Mouse (Mus musculus) natural killer cell, adult 2 months (primary cell): ENCODE data around the gene Rtn1.

Experiments used
- DNase-seq, 2 experiments: peaks; one replicate each; pipeline ENCODE4 v3.0.0; 2022; ENCODE audit warnings: low spot score in 2 of 2

Gene Rtn1

DNA sequence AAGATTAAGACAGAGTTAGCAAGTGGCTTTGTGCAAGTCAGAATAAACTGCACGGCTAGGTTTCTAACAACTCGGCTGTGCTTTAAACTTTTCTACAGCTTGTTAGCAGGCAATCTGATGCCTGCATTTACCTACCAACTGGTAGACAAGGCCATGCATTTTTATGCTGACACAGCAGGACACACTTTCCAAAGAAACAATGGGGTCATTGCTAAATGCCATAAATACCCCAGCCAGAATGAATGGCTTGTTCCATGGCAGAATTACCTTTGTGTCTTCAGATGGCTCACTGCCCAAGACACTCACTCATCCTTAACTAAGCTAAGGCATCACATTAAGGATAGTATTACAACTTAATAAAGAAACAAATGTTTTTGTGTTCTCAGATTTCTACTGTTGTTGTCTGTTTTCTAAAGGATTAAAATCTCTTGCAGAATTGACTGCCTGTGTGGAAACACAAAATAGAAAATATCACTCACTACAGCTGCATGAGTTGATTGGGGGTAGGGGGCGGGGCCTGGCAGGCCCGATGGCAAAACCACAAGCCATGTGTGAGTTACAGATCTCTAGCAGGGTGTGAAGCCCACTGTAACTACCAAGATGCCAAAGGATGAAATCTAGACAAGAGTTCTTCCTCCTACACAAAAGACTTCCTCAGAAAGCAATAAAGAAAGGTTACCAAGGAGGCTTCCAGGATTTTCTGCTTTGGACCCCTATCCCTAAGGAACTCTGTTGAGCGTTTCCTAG is 129.6 kb downstream of the Rtn1 start:
- no peak for DNase-seq

DNA sequence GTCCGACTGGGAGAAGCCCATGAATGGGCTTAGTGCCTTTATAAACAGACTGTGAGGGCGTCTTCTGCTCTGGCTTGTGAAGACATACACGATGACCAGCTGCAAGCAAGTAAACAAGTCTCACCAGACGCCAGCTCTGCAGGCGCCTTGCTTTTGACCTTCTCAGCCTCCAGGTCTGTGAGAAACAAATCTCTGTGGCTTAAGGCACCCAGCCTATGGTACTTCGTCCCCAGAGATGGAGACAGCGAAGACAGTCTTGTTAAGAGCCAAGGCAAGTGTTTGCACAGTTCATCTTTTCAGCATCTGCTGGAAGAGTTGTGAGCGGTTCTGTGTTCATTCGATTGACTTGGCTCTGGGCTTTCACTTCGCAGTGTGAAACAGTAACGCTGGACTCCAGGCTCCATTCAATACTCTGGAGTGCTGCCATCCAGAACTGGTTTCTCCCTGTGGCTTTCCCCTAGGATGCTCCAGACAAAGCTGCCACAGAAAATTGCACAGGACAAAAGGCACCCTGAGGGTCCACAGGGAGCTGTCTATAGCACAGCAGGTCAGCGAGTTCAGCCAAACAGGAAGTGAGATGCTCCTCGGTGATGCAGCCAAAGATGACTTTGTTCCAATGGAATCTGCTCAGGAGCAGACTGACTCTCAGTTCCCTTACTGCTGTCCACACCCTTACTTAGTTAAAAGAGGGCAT is 135.0 kb downstream of the Rtn1 start:
- DNase-seq: no peak

DNA sequence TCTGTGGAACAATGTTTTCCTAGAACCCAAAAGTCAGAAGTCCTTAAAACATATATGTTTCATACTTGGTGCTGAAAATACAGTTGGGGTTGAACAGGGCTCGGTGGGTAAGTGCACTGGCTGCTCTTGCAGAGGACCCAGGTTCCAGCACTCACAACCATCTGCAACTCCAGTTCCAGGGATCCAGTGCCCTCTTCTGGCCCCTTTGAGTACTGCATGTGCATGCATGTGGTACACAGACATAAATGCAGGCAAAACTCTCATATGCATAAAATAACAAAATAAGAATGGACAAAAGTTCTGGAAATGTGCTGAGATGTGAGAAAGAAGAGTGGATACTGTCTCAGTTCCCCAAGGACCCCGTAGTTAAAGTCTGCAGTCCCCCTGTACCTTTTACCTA is 141.2 kb downstream of the Rtn1 start:
- DNase-seq: no peak

DNA sequence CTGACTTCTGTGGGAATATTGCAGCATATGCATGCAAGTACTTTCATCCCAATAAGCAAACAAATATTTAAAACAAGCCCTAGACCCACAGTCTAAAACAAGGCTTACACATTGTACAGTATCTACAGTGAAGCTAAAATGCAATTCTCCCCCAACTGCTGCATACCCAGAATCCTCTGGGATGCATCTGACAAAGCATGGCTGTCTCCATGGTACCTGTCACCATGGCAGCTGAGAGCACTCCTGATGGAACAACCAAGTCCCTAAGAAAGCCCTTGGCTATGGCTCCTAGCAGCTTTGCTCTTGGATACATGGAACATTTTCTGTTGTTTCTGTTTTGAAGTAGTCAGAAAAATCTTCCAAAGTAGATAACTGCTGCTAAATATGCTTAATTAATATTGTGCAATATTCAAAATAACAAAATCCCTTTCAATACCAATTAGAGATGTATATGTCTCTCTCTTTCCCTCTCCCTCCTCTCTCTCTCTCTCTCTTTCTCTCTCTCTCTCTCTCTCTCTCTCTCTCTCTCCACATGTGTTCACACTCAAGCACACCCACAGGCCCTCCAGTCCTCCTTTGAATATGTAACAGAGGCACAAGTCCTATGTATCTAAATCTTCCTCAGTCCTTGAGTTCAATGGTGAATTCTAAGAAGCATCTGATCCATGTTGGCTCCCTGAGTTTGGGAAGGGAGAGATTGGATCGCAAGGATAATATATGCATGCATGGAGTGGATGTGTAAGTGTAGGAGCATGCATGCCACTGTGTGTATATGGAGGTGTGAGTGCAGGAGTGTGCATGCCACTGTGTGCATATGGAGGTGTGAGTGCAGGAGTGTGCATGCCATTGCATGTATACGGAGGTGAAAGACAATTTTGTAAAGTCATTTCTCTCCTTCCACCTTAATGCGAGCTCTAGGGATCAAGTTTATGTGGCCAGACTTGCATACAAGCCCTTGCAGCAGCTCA is 143.3 kb downstream of the Rtn1 start:
- DNase-seq: no peak

DNA sequence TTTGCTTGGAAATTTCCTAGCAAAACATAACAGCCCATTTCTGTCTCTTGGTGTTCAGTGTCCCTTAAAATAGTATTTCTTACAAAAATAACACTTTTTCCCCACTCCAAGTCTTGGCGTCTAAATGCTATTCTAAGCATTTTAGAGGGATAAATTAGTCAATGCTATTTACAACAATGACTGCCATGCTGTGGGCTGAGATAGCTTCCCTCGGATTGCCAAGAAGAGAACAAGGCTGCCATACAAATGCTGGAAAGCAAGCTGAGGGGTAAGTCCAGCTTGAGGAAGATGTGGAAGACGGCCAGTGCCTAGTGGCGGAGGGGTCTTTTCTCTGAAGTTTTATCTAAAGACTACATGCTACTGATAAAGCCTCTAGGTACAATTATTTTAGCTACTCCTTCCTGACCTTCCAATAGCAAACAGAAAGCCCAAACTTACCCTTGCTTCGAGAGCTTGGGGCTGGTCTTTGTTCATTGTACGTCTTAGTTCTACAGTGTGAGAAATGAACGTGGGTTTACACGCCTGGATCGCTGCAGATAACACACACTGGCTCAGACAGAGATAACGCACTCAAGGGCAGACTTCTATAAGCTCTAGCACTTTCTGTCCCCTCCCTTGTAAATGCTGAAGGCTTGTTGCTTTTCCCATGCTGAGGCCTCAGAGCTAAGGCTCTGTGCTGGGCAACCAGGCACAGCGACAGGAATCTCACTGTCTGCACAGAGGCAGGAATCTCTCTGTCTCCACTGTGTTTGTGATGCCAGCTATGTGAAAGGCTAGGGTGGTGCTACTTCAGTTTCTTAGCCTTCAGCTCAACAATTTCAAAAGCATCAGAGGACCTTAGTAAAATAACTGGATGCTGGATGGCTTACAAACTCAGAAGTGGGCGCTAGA is 145.4 kb downstream of the Rtn1 start:
- DNase-seq: no peak

DNA sequence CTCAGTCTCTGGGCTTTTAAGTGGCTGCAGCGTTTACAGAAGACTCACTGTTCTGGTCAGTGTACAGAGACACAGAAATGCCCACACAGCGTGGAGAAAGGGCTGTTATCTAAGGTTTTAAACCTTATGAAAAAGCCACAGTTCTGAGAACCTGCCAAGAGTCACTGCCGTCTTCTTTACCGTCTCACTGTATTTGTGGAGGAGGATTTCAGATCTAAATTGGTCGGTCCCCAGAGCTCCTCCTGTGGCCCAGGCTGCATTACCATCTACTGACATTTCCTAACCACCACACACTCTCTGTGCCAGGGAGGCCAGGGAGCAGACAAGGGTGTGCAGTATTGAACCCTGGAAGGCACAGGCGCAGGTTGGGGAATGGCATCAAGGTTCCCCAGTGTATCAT is 151.9 kb downstream of the Rtn1 start:
- no peak for DNase-seq

DNA sequence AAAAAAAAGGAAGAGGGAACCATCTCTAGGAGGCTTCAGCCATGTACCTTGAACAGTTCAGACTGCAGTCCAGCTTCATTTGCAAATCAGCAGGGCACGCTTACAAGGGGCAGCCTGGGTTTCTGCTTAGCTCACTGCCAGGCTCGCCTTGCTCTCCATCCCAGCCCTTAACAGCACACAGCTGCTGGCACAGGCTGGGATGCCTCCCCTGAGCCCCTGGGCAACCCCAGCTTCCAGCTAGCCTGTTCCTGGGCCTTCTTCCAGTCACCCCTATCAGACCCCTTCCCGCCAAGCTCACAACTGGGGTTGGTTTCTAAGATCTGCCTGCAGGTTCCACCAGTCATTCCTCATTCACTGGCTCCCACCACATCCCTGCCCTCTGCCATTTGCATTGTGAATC is 155.8 kb downstream of the Rtn1 start:
- DNase-seq: no peak

DNA sequence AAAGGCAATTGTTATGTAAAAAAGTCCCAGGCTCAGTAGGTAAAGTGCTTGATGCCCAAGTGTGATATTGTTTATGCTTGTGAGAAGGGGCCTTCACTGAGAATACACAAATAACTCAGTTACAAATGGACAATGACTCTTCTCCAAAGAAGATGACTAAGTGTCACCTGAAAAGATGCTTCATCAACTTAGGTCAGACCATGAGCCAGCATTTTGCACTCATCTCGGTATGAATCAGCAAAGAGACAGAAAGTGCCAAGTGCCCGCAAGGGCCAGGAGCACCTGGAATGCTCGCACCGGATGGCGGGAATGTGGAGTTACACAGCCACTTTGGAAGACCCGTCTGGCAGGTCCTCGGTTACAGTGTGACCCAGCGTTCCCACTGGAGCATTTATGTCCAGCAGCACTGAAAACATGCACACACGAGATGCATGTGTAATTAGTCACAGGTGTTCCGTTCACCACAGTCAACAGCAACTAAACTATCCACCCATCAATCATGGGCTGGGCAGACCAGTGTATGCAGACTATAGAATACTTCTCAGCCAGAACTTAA is 156.9 kb downstream of the Rtn1 start:
- DNase-seq: no peak

DNA sequence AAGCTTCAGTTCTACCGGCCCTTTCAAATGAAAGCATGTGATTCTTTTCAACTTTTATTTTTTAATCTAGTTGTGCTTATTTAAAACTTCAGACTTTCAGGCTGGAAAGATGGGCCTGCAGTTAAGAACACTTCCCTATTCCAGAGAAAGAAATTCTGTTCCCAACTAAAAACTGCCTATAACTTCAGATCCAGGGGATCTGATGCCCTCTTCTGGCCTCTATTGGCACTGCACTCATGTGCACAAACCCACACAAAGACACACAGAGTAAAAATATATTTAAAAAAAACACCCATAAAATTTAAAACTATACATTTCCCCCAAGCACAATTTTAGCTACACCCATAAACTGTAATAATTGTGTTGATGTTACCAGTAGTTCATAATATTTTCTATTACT is 163.9 kb downstream of the Rtn1 start:
- DNase-seq: no peak

DNA sequence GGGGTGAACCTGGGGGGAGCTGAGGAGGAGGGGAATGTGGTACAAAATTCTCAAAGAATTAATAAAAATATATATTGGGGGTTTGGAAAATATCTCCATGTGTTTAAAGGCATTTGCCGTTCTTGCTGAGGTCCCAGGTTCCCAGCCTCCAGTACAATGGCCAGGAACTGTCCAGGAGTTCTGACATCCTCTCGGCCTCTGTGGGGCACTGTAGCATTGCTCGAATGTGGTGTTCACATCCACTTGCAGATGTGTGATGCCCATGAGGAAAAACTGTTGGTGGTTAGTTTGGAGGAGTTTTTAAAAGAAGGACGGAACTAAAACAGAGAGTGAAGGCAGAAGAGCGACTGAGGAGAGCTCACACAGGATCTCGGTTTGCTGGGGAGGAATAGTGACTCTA is 166.0 kb downstream of the Rtn1 start:
- no peak for DNase-seq

DNA sequence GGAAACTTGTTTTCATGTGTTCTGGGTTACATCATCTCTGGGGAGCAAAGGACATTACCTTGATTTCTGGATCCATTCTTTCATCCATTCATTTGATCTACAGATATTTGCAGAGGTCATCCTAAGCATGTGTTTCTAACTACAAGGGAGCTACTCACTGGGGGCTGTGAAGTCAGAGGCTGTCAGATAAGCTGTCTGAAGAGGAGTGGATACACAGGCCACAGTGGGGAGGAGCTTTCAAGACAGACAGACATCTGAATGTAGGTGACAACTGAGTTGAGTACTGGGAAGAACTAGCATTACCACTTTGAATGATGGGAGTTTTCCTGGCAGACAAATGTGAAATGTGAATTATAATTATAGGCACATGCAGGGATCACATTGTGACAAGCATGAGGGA is 168.3 kb downstream of the Rtn1 start:
- no peak for DNase-seq

DNA sequence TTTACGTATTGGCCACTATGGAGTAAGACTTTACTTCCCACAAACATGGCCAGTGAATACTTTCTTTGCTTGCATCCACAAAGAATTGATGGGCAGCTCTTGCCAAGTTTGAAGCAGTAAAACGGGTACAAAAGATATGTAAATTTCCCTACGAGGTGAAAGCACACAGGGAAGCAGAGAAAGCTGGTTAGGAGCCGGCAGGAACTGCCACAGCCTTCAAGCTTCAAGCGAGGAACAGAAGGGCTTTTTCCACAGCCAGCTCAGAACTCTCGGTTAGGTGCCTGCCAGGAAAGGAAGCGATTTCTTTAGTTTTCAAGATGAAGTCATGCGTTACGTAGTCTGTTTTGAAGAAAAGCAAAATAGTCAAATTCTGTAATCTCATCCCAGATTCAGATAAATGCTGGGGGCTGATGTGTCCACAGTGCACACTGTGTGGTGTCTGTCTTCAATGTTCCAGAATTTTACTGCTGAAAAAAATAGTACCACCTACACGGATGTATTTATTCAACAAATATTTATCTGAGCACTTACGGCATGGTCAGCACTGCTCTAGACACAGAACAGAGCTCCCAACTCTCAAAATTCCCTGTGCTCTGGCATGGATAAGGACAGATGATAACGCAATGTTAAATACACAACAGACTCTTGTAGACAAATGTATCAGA is 169.5 kb downstream of the Rtn1 start:
- DNase-seq: no peak

DNA sequence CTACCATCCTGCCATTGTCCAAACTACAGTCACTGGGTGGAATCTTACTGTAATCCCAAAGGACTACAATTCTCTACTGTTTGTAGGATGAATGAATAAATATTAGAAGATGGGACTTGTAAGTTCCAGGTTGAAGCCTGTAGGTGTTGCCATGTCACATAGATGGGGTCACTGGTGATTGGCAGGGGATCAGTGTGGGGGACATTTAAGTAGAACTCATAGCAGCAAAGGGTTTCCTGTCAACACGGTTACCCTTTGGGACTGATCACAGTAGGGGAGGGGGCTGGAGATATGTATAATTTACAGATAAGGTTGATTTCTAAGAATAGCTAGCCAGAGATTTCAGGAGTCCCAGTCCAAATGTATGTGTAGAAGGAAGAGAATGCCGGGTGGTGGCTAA is 171.6 kb downstream of the Rtn1 start:
- DNase-seq: no peak

DNA sequence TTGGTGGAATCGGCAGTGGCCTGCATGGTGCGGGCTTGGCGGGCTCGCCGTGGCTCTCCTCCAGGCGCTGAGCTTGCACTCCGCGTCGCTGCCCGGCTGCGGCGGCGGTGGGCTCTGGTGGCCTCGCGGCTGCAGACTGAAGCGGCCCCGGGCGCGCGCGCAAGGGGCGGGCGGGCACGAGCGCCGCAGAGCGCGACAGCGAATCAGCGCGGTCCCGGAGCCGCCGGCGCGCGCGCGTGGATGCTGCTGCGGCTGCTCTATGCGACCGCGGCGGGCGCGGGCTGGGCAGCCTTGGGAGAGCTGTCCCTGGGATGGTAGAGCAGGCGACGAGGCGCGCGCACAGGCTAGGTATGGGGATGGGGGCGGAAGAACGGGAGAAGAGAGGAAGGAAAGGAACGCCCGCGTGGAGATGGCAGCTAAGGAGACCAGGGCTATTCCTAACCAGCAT is 172.3 kb downstream of the Rtn1 start:
- DNase-seq: no peak

DNA sequence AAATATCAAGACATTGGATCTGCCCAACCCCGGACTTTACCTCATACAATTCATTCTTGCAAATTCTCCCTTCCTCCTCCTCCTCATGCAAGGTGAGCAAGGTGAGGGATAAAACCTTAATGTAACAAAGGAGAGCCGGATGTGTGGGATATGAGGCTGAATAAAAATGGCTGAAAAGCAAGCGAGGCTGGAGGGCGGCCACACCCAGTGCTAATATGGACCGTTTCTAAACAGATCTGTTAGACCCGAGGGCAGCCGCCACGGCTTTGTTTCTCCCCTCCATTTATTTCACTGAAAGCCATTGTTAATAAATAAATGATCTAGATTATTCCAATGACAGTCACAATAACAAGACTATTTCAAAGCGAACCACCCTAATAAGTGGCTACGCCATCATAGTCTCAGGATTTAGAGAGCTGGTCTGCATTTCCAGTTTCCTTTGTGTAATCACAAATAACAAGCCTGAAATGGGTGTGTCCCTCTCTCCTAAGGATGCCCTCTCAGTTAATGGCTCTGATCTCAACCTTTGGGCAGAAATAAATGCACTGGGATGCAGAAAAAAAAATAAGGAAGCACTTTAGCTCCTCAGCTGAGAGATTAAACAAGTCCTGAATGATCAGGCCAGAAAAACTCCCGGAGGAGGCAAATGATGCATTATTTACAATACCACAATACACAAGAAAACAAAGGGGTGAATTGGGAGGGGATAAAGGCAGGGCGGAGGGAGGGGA is 173.1 kb downstream of the Rtn1 start:
- DNase-seq: no peak

DNA sequence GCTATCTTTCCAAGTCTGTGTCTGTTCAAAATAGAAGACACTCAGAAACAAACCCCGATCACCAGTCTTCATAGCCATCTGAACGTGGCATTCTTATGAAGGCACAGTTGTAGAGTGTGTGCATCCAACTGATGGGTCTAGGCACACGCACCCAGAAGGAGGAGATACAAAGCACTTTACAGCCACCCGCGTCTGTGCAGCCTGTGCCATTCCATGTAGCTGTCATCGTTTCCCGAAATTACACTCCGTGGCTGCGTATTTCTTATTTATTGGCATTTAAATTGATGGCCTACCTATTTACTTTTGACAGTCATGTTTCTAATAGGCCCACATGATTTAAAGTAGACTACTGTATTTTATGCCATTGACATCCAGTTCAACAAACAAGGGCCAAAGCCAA is 173.9 kb downstream of the Rtn1 start:
- DNase-seq: no peak

DNA sequence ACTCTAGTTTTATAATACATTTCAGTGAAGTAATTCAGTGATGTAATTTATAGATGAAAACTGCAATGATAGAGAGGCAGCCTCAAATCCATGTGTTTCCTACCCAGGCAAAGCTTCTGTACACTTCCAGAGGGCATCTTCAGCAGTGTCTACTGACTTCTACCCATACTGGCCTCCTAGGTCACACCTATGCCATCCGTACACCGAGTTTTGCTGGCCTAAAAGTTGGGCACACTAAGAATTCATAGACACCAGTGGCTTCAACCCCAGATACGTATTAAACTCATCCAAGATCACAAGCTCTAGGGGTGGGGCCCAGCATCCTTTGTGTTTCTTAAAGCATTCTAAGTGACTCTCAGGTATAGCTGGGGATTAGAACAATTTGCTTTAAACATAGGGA is 174.7 kb downstream of the Rtn1 start:
- no peak for DNase-seq

DNA sequence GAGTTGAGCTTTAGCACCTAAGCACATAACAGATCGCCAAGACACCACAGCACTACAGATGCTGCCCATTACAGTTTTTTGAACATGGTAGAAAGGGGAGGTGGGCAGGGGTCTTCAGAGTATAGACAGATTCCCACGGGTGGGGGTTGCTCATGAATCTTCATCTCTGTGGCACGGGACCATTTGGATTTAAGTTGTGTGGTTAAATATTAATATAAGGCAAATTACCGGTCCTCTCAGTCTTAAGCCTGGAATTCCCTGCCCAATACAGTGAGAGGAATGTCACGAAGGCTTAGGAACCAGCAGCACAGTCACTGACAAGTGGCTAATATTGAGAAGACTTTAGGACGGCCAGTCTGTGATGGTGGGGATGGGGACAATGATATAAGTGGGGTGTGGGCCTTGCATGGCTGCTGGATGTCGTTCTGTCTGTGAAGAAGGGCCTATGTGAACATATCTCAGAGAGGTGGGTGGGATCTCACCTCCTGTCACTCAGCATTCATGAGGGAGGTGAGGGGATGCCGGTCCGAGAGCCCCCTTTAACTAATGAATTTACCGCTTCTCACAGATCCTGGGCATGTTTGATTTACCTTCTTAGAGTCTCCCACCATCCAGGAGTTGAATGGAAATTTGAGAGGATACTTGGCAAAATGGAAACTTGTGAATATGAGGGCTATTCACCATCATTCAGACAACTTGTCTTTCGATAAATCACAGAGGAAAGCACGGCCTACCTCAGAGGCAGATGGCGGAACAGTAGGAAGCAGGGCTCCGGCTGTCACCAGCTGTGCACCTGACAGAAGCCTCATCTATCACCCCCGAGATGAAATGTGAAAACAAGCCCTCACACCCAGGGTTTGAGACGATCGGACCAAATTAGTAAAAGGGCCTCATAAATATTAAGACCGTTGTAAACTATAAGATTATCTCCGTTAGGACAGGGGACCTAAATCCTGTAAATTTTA is 175.7 kb downstream of the Rtn1 start:
- no peak for DNase-seq

DNA sequence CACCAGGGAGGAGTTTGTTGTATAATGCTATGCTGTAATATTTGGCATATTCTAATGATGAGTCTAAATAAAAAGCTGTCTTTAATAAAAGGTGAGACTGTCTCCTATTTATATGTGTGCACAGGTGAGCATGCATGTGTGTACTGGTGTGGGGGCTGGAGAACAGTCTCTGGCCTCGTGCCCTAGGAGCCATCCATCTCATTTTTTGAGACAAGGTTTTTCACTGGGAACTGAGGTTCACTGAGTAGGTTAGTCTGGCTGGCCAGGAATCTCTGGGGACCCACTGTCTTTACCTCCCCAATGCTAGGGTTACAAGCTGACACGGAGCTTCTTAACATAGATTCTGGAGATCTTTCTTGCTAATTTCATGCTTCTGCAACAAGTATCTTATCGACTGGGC is 176.7 kb downstream of the Rtn1 start:
- no peak for DNase-seq
